Mouse (Mus musculus) kidney, embryonic 16.5 days (tissue): ENCODE data around the gene Msx1. TPM values are rescaled to one million over a fixed set of nuclear protein-coding genes. Genes with fewer than 3 reads are reported as not detected.
"Not testable (repeated sequence)": the region's sequence is repeated elsewhere in the genome, so short reads cannot be mapped to it uniquely, and the experiment has no call there.

Experiments
- ATAC-seq: fragments of 200-750 bp; cut with Nextera tagmentation; 2 replicates; pipeline ENCODE4 v1.8.0; 2017; ENCODE audit warnings: moderate TSS enrichment; ENCODE audit not compliant: low FRiP score, low TSS enrichment
- H3K27ac ChIP-seq: fragments of 300-500 bp; sonication (generic); 2 replicates; pipeline ENCODE4 v1.5.1; 2014; ENCODE audit warnings: low read length
- H3K27me3 ChIP-seq: fragments of 300-500 bp; sonication (generic); 2 replicates; pipeline ENCODE4 v1.6.1; 2014; ENCODE audit warnings: low read length, control low read depth, mixed read lengths; ENCODE audit not compliant: insufficient read depth
- H3K36me3 ChIP-seq: fragments of 300-500 bp; sonication (generic); 2 replicates; pipeline ENCODE4 v1.6.1; 2014; ENCODE audit warnings: low read length, control low read depth, mixed read lengths; ENCODE audit not compliant: insufficient read depth
- H3K4me1 ChIP-seq: fragments of 300-500 bp; sonication (generic); 2 replicates; pipeline ENCODE4 v1.6.1; 2014; ENCODE audit warnings: low read length, control low read depth, mixed read lengths; ENCODE audit not compliant: insufficient read depth
- H3K4me2 ChIP-seq: fragments of 300-500 bp; sonication (generic); replicated peaks from 2 replicates; pipeline ENCODE4 v1.6.1; 2014; ENCODE audit warnings: low read depth, low read length
- H3K4me3 ChIP-seq: fragments of 300-500 bp; sonication (generic); 2 replicates; pipeline ENCODE4 v1.5.1; 2014; ENCODE audit warnings: mild to moderate bottlenecking, low read length
- H3K9ac ChIP-seq: fragments of 300-500 bp; sonication (generic); replicated peaks from 2 replicates; pipeline ENCODE4 v1.6.1; 2014; ENCODE audit warnings: low read length
- H3K9me3 ChIP-seq: fragments of 300-500 bp; sonication (generic); 2 replicates; pipeline ENCODE4 v1.6.1; 2016; ENCODE audit warnings: low read length, control low read depth
- WGBS: fragments of 180-500 bp; shearing (Covaris S2); extraction: QIAGEN DNeasy Blood & Tissue Kit; methylation state at CpG from one replicate; pipeline ENCODE4 v1.1.7; 2014; 5-methylcytosine and 5-hydroxymethylcytosine counted together
- polyA plus RNA-seq: library from polyadenylated mRNA; unstranded; fragments of >200 nt; fragmentation: Nextera tagmentation; extraction: Ambion mirVana; gene quantifications from 2 replicates; pipeline ENCODE4 v1.2.1, GENCODE M21; 2015

Msx1 gene
- polyA plus RNA-seq, 1 experiment from 2014 or later, result 3.9 TPM

GRCm38 (mm10) chr5:37848991-37849719, 24.8 kb upstream of the Msx1 start:
- ATAC-seq, result no peak
- H3K4me2 ChIP-seq, result no peak overlapping the region
- H3K4me3 ChIP-seq, result no peak overlapping the region
- H3K27me3 ChIP-seq, result peaks cover 27% of the 10 kb centered on the region
- H3K36me3 ChIP-seq, result no peaks in the 10 kb centered on the region
- H3K4me1 ChIP-seq, result no peaks in the 10 kb centered on the region
- WGBS, result 36% methylated on average over 8 of the region's 8 CpGs
- H3K27ac ChIP-seq, result no peak overlapping the region
- no peak overlapping the region for H3K9ac ChIP-seq
- H3K9me3 ChIP-seq, result no peaks in the 10 kb centered on the region

GRCm38 (mm10) chr5:37836267-37836646, 11.9 kb upstream of the Msx1 start:
- Histone ChIP-seq H3K9ac (no peak overlapping the region), H3K9me3 (no peaks in the 10 kb centered on the region), H3K4me1 (no peaks in the 10 kb centered on the region), H3K36me3 (no peaks in the 10 kb centered on the region), H3K27ac (no peak overlapping the region), H3K4me3 (no peak overlapping the region), H3K27me3 (peaks cover 81% of the 10 kb centered on the region), H3K4me2 (no peak overlapping the region)
- WGBS, result 46% methylated on average over 3 of the region's 3 CpGs
- no peak for ATAC-seq

DNA sequence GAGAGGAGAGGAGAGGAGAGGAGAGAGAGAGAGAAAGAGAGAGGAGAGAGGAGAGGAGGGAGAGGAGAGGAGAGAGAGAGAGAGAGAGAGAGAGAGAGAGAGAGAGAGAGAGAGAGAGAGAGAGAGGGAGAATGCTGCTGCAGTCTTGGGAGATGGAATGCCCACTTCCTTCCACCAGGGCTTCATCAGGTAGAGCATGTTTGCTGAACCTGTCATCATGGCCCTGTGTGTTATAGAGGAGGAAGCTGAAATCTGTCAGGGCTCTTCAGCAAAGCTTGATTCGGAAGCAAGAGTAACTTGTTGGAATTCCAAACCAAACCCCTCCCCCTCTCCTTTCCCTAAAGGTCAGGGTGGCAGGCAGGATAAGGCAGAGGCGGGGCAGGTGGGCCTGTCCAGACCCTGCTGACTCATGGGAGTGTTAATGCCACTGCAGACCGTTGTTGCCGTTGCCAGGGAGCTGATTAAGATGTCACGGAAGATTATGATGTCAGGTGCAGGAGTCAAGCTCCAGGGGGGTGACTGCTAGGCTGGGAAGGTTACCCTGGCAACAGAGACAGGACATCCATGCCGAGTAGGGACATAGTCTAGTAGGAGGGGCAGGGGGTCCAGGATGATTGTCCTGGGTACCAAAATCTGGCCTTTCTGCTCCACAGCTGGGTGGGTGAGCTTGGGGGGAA, 11.3 kb upstream of the Msx1 start:
- H3K4me2 ChIP-seq, result no peak overlapping the region
- H3K27ac ChIP-seq, result no peak overlapping the region
- 12% methylated on average over 6 of the region's 6 CpGs for WGBS
- no peak for ATAC-seq
- H3K9me3 ChIP-seq, result no peaks in the 10 kb centered on the region
- no peak overlapping the region for H3K9ac ChIP-seq
- H3K36me3 ChIP-seq, result no peaks in the 10 kb centered on the region
- H3K4me1 ChIP-seq, result no peaks in the 10 kb centered on the region
- H3K27me3 ChIP-seq, result peaks cover 86% of the 10 kb centered on the region
- no peak overlapping the region for H3K4me3 ChIP-seq

GRCm38 (mm10) chr5:37832766-37833165, 8.4 kb upstream of the Msx1 start:
- no peaks in the 10 kb centered on the region for H3K4me1 ChIP-seq
- no peak overlapping the region for H3K9ac ChIP-seq
- peaks cover 95% of the 10 kb centered on the region for H3K27me3 ChIP-seq
- peaks cover 6% of the 10 kb centered on the region for H3K9me3 ChIP-seq
- no peak overlapping the region for H3K27ac ChIP-seq
- H3K4me2 ChIP-seq, result no peak overlapping the region
- no peaks in the 10 kb centered on the region for H3K36me3 ChIP-seq
- ATAC-seq, result no peak
- 13% methylated on average over 6 of the region's 6 CpGs for WGBS
- no peak overlapping the region for H3K4me3 ChIP-seq

DNA sequence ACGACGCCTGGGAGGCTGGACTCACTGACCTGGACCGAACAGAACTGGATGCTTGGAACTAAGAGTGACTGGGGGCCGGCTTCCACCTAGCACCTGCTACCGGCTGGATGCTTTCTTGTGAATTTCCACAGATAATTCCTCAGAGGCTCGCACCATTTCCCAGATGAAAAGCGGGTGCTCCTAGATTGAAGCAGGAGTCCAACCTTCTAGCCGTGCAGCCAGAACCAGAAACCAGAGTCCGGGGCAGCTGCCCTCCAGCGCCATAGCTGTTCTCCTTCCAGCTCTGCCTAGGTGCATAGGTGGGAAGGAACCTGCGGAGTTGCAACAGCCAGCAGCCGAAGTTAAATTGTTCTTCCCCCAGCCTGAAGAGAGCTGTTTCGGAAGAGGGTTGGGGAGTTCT, 7.6 kb upstream of the Msx1 start:
- H3K4me2 ChIP-seq, result no peak overlapping the region
- H3K4me1 ChIP-seq, result 0 out of 2 replicates have a peak, but pooled peaks cover 4% of the 10 kb centered on the region
- no peak for ATAC-seq
- H3K27ac ChIP-seq, result no peak overlapping the region
- H3K36me3 ChIP-seq, result no peaks in the 10 kb centered on the region
- 6% methylated on average over 13 of the region's 13 CpGs for WGBS
- H3K9me3 ChIP-seq, result peaks cover 6% of the 10 kb centered on the region
- no peak overlapping the region for H3K4me3 ChIP-seq
- no peak overlapping the region for H3K9ac ChIP-seq
- H3K27me3 ChIP-seq, result peaks cover 95% of the 10 kb centered on the region

DNA sequence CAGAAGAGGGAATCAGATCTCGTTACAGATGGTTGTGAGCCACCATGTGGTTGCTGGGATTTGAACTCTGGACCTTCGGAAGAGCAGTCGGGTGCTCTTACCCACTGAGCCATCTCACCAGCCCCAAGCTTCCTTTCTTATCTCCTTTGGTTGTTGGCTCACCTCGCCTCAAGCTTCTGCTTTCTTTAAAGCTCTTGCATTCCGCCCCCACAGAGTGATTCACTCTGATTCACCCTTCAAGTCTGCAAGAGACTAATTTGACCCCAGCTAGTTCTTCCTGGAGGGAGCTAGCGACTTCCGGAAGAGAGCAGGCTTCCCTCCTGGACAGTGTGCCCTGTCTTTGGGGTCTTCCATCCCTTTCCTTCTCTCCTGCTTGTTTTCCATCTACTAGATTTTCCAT, 6.1 kb upstream of the Msx1 start:
- ATAC-seq, H3K9ac ChIP-seq, H3K9me3 ChIP-seq, H3K4me2 ChIP-seq, H3K36me3 ChIP-seq, H3K4me3 ChIP-seq, H3K27ac ChIP-seq, H3K4me1 ChIP-seq: not testable (repeated sequence)
- WGBS, result 34% methylated on average over 6 of the region's 7 CpGs
- H3K27me3 ChIP-seq, result peaks cover 96% of the 10 kb centered on the region

DNA sequence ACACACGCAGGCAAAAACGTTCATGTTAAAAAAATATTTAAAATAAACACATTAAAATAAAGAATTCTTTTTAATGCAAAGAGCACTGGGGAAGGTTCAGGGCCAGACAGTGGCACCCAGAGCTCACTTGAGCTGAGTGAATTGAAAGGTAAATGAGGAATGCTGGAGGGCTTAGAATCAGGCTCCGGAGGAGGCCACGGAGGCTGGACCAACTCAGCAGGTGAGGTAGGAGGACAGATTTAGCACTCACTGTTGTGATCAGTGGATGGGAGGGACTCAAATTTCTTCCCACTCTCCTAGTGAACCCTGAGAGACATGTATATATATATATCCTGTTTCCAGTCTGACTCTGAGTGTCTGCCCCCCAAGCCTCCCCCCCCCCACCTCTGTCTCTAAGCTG, 5.5 kb upstream of the Msx1 start:
- no peak for ATAC-seq
- H3K4me1 ChIP-seq, result 0 out of 2 replicates have a peak, but pooled peaks cover 4% of the 10 kb centered on the region
- WGBS, result 10% methylated on average over 4 of the region's 4 CpGs
- peaks cover 97% of the 10 kb centered on the region for H3K27me3 ChIP-seq
- H3K4me2 ChIP-seq, result no peak overlapping the region
- peaks cover 6% of the 10 kb centered on the region for H3K9me3 ChIP-seq
- H3K4me3 ChIP-seq, result no peak overlapping the region
- H3K9ac ChIP-seq, result no peak overlapping the region
- H3K36me3 ChIP-seq, result no peaks in the 10 kb centered on the region
- H3K27ac ChIP-seq, result no peak overlapping the region

- H3K27me3 ChIP-seq, result peaks cover 97% of the 10 kb centered on the region
- 2% methylated on average over 10 of the region's 10 CpGs for WGBS
- no peak overlapping the region for H3K4me3 ChIP-seq
- H3K4me1 ChIP-seq, result peaks cover 7% of the 10 kb centered on the region
- H3K36me3 ChIP-seq, result no peaks in the 10 kb centered on the region
- H3K27ac ChIP-seq, result no peak overlapping the region
- no peak for ATAC-seq
- H3K9me3 ChIP-seq, result peaks cover 6% of the 10 kb centered on the region
- no peak overlapping the region for H3K4me2 ChIP-seq
- H3K9ac ChIP-seq, result no peak overlapping the region
Observed at GRCm38 (mm10) chr5:37829296-37829670, 4.9 kb upstream of the Msx1 start.

DNA sequence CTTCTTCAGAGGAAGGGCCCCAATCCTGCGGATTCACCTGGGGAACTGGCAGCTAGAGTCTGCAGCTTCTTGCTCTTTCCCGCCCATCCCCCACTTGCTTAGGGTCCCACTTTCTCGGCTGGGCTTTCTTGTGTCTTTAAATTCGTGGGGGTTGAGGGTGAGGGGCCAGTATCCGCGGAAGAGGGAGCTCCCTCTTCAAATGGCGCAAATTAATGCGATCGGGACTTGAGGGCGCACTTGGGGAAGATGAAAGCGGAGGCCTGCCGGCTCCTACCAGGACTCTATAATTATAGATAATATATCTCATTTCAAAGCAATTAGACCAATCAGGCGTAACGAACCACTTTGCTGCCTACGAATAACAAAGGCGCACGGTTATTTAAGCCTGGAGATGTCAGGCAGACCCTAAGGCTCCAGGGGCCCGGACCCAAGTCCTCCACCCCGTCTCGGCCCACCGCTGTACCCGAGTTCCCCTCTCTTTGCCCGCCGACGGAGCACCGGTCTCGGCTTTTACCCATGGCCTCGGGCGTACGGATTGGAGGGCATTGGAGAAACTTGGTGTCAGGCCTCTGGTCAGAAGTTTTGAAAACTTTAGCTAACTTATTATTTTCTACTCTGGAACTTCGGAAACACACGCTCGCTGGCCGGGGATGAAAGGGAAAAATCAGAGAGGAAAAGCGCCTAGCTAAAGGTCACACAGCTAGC, 4.4 kb upstream of the Msx1 start:
- Histone ChIP-seq H3K9me3 (peaks cover 6% of the 10 kb centered on the region), H3K27ac (no peak overlapping the region), H3K4me2 (no peak overlapping the region), H3K27me3 (peaks cover 97% of the 10 kb centered on the region), H3K9ac (no peak overlapping the region), H3K4me3 (no peak overlapping the region), H3K36me3 (no peaks in the 10 kb centered on the region), H3K4me1 (peaks cover 12% of the 10 kb centered on the region)
- WGBS, result under 1% methylated on average over 35 of the region's 35 CpGs
- no peak for ATAC-seq

DNA sequence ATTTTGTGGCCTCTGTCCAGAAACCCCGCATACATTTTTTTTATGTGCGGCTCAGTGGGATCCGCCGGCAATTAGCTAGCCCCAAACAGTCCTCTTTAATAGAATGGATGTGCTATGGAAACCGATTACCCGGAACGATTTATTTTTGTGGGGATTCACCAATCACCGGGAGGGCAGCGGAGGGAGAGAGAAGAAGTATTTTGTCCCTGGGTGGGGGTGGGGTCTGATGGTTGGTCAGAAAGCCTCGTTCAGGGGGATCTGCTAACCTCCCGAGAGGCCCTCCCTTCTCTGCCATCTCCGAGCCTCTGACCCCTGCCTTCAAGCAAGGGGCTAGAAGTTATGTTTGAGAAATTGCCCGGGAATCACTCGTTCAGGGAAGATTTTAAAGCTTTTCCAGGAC, 3.6 kb upstream of the Msx1 start:
- peaks cover 97% of the 10 kb centered on the region for H3K27me3 ChIP-seq
- H3K9ac ChIP-seq, result no peak overlapping the region
- H3K9me3 ChIP-seq, result peaks cover 6% of the 10 kb centered on the region
- no peak overlapping the region for H3K4me2 ChIP-seq
- no peak overlapping the region for H3K27ac ChIP-seq
- WGBS, result under 1% methylated on average over 14 of the region's 14 CpGs
- H3K36me3 ChIP-seq, result no peaks in the 10 kb centered on the region
- H3K4me1 ChIP-seq, result peaks cover 19% of the 10 kb centered on the region
- H3K4me3 ChIP-seq, result no peak overlapping the region
- no peak for ATAC-seq
